Mouse (Mus musculus) central nervous system, embryonic 14 days (tissue): Measurements from ENCODE around the gene Rtp1. TPM values are rescaled to one million over a fixed set of nuclear protein-coding genes. Genes with fewer than 3 reads are reported as not detected.

Experiments used
- polyA plus RNA-seq: library from polyadenylated mRNA; depleted of rRNA; stranded (reverse); fragments of >200 nt; gene quantifications from 2 replicates; pipeline ENCODE4 v1.2.3, GENCODE M21; 2012; rRNA removed

Gene Rtp1
- 0.06 and 0.24 TPM in 2 replicates for polyA plus RNA-seq

DNA sequence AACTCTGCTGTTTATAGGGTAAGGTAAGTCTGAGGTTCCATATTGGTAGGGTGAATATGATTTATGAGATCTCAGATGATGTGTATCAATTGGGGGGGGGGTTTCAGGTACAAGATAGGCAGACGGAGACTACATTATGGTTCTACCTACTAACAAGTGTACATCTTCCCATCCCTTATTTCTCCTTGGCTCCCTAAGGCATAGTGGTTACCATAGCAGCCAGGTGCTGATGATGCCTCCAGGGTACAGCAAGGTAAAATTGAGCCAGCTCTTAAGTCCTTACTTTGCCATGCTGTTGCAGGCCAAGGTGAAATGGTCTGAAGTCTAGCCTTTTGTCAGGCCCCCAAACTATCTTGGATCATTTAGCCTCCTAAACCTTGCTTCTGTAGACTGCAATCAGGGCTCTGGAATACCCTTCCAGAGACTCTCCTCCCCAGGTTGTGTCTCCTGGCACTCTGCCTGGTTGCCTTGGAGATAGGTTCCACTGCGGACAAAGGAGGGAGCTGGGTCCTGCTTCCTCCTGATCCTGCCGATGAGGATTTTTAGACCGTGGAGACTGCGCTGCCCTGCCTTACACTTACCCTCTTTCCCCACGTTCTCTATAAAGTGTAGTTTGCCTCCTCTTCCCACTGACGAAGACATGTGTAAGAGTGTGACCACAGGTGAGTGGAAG, at the start of gene Rtp1:
Gene Rtp1, plus strand, starts transcription at position 487 of the 673 bp plus-strand sequence.

Other genes with a start within 250 kb of the Rtp1 start
- 26.4 and 31.1 TPM in 2 replicates for gene St6gal1, start 204.4 kb upstream of the Rtp1 start, polyA plus RNA-seq
- gene Rtp4, start 91.2 kb downstream of the Rtp1 start, polyA plus RNA-seq, result 7.2 and 7.3 TPM in 2 replicates
- gene Masp1, start 91.7 kb downstream of the Rtp1 start, polyA plus RNA-seq, result 38.6 and 54.7 TPM in 2 replicates